Mouse (Mus musculus) midbrain, postnatal 0 days (tissue): ENCODE results near the gene Trpc7. TPM values are rescaled to one million over a fixed set of nuclear protein-coding genes. Genes with fewer than 3 reads are reported as not detected.

Experiments
- ATAC-seq: fragments of 200-750 bp; cut with Nextera tagmentation; 2 replicates; pipeline ENCODE4 v1.8.0; 2017; ENCODE audit warnings: moderate number of reproducible peaks, mild to moderate bottlenecking, moderate TSS enrichment, moderate library complexity; ENCODE audit not compliant: low FRiP score
- DNase-seq: peaks from one replicate; pipeline ENCODE4 v3.0.0-alpha.2; 2015; ENCODE audit warnings: low spot score
- H3K27ac ChIP-seq: fragments of 300-500 bp; sonication (generic); 2 replicates; pipeline ENCODE4 v1.5.1; 2014; ENCODE audit warnings: low read depth, mild to moderate bottlenecking, low read length, mixed read lengths
- H3K27me3 ChIP-seq: fragments of 300-500 bp; sonication (generic); 2 replicates; pipeline ENCODE4 v1.6.1; 2014; ENCODE audit warnings: low read length, control low read depth, mixed read lengths; ENCODE audit not compliant: insufficient read depth
- H3K36me3 ChIP-seq: fragments of 300-500 bp; sonication (generic); 2 replicates; pipeline ENCODE4 v1.6.1; 2014; ENCODE audit warnings: low read length, control low read depth, mixed read lengths; ENCODE audit not compliant: insufficient read depth
- H3K4me1 ChIP-seq: fragments of 300-500 bp; sonication (generic); 2 replicates; pipeline ENCODE4 v1.6.1; 2014; ENCODE audit warnings: mild to moderate bottlenecking, control low read depth, antibody characterized with exemption, low read length, mixed read lengths; ENCODE audit not compliant: insufficient read depth
- H3K4me2 ChIP-seq: fragments of 300-500 bp; sonication (generic); 2 replicates; pipeline ENCODE4 v1.6.1; 2014; ENCODE audit warnings: low read depth, mild to moderate bottlenecking, low read length, mixed read lengths; ENCODE audit not compliant: poor library complexity, severe bottlenecking
- H3K4me3 ChIP-seq: fragments of 300-500 bp; sonication (generic); 2 replicates; pipeline ENCODE4 v1.5.1; 2014; ENCODE audit warnings: low read depth, mild to moderate bottlenecking, low read length, moderate library complexity
- H3K9ac ChIP-seq: fragments of 300-500 bp; sonication (generic); replicated peaks from 2 replicates; pipeline ENCODE4 v1.6.1; 2014; ENCODE audit warnings: mild to moderate bottlenecking, low read length, moderate library complexity, mixed read lengths; ENCODE audit not compliant: poor library complexity, severe bottlenecking
- H3K9me3 ChIP-seq: fragments of 300-500 bp; sonication (generic); 2 replicates; pipeline ENCODE4 v1.6.1; 2016; ENCODE audit warnings: low read length, control low read depth
- CTCF ChIP-seq: IDR thresholded peaks from 2 replicates; pipeline ENCODE4 v1.5.1; 2016; ENCODE audit warnings: antibody characterized with exemption, mild to moderate bottlenecking
- WGBS: fragments of 180-500 bp; shearing (Covaris S2); extraction: QIAGEN DNeasy Blood & Tissue Kit; methylation state at CpG from one replicate; pipeline ENCODE4 v1.1.7; 2014; 5-methylcytosine and 5-hydroxymethylcytosine counted together
- polyA plus RNA-seq: library from polyadenylated mRNA; unstranded; fragments of >200 nt; fragmentation: Nextera tagmentation; extraction: Ambion mirVana; gene quantifications from 2 replicates; pipeline ENCODE4 v1.2.1, GENCODE M21; 2015
- total RNA-seq: library from RNA; depleted of rRNA; stranded (reverse); fragments of >200 nt; gene quantifications from 2 replicates; pipeline ENCODE4 v1.2.3, GENCODE M21; 2014

The Trpc7 gene
- total and polyA plus RNA-seq, 2 experiments from 2014 or later = 4.7 to 8.3 TPM

- Histone ChIP-seq H3K27me3 (peaks cover 5% of the 10 kb centered on the region; the same call in 1 of the 2 replicates), H3K9me3 (no peaks in the 10 kb centered on the region), H3K4me2 (no peak overlapping the region), H3K4me1 (peaks cover 16% of the 10 kb centered on the region), H3K36me3 (no peaks in the 10 kb centered on the region), H3K4me3 (no peak overlapping the region), H3K9ac (no peak overlapping the region), H3K27ac (no peak overlapping the region)
- peak; percentile 65 for DNase-seq
- 38% methylated on average over 13 of the region's 13 CpGs for WGBS
- no peak for TF ChIP-seq CTCF
- no peak for ATAC-seq
Measured at GRCm38 (mm10) chr13:56762446-56763229, 133.2 kb downstream of the Trpc7 start.

- no peaks in the 10 kb centered on the region for H3K9me3 ChIP-seq
- peak; percentile 61 for DNase-seq
- WGBS = 36% methylated on average over 6 of the region's 6 CpGs
- H3K27ac ChIP-seq = no peak overlapping the region
- no peak overlapping the region for H3K4me3 ChIP-seq
- H3K4me2 ChIP-seq = no peak overlapping the region
- no peak overlapping the region for H3K9ac ChIP-seq
- no peaks in the 10 kb centered on the region for H3K36me3 ChIP-seq
- H3K4me1 ChIP-seq = peaks cover 11% of the 10 kb centered on the region
- no peak for ATAC-seq
- TF ChIP-seq CTCF = peak; percentile 81
- peaks cover 6% of the 10 kb centered on the region for H3K27me3 ChIP-seq
Measured at GRCm38 (mm10) chr13:56758492-56758891, 137.3 kb downstream of the Trpc7 start.

GRCm38 (mm10) chr13:56757201-56757600 is 138.6 kb downstream of the Trpc7 start:
- DNase-seq (no peak), ATAC-seq (no peak)
- Histone ChIP-seq H3K27ac (no peak overlapping the region), H3K4me2 (no peak overlapping the region), H3K9ac (no peak overlapping the region), H3K9me3 (no peaks in the 10 kb centered on the region), H3K4me1 (peaks cover 9% of the 10 kb centered on the region), H3K4me3 (no peak overlapping the region), H3K27me3 (peaks cover 9% of the 10 kb centered on the region), H3K36me3 (no peaks in the 10 kb centered on the region)
- WGBS = 77% methylated on average over 12 of the region's 12 CpGs
- TF ChIP-seq CTCF = no peak

- H3K9me3 ChIP-seq = no peaks in the 10 kb centered on the region
- H3K27ac ChIP-seq = no peak overlapping the region
- TF ChIP-seq CTCF = peak; percentile 19; the same call in 1 of the 2 replicates
- no peak overlapping the region for H3K9ac ChIP-seq
- H3K4me3 ChIP-seq = no peak overlapping the region
- WGBS = 61% methylated on average over 6 of the region's 6 CpGs
- H3K4me2 ChIP-seq = no peak overlapping the region
- no peak for ATAC-seq
- H3K27me3 ChIP-seq = peaks cover 19% of the 10 kb centered on the region
- no peak for DNase-seq
- peaks cover 8% of the 10 kb centered on the region for H3K4me1 ChIP-seq
- H3K36me3 ChIP-seq = no peaks in the 10 kb centered on the region
Measured at GRCm38 (mm10) chr13:56755871-56756270, 139.9 kb downstream of the Trpc7 start.

GRCm38 (mm10) chr13:56753192-56753951 is 142.4 kb downstream of the Trpc7 start, which contains the start of gene Gm45623:
Gene Gm45623 (minus strand): TSS chr13:56753827.
- H3K4me2 ChIP-seq = peak within 1 kb of the TSS; percentile 96
- peaks cover 8% of the 10 kb centered on the region for H3K4me1 ChIP-seq
- no peak for TF ChIP-seq CTCF
- peak; percentile 68 for ATAC-seq
- H3K27me3 ChIP-seq = peaks cover 19% of the 10 kb centered on the region
- H3K27ac ChIP-seq = no peak within 1 kb of the TSS
- 2% methylated on average over 65 of the region's 71 CpGs for WGBS
- H3K36me3 ChIP-seq = no peaks in the 10 kb centered on the region
- peak; percentile 33 for DNase-seq
- no peaks in the 10 kb centered on the region for H3K9me3 ChIP-seq
- peak within 1 kb of the TSS; percentile 51 for H3K4me3 ChIP-seq
- peak within 1 kb of the TSS; percentile 59 for H3K9ac ChIP-seq
